ENCODE assay signal across 24 mouse cellular contexts in the genomic region with DNA sequence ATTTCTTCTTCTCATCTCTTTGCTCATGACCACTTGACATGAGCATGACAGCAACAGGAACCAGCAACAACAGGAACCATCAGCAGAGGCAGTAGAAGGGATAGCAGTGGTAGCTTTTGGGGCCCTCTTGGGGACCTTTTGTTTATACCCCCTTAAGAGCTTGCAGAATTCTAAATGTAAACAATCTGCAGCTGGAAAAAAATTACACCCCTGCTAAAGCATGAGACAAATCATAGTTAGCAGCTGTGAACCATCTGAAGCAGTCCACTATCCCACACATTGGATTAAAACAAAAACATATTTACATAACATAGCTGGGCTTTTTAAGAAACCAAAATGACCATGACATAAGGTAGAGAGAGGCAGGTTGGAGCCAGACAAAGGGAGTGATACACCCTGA.
DNase-seq lines count a peak whose midpoint lies in the region; ATAC-seq and TF ChIP-seq lines count a peak whose summit lies in the region.
"Had no signal": no experiment of that assay in that cellular context is flagged by ENCODE, and none has a peak within 500 bp of the region (broad histone marks: within the 10 kb centered on the region; RNA-seq: fewer than 3 reads in every experiment).

No protein-coding gene starts in this region.

- no peak overlapping the region for H3K27ac ChIP-seq in embryonic facial prominence, embryonic 14.5 days (replicated peaks; ENCODE audit: low read depth, low read length)
- H3K27ac ChIP-seq in embryonic facial prominence, embryonic 10.5 days (replicated peaks) = no peak overlapping the region
- no peak overlapping the region for H3K27ac ChIP-seq in lung, embryonic 14.5 days (ENCODE audit: low read depth)
- H3K27ac ChIP-seq in lung, embryonic 16.5 days (ENCODE audit: low read length) = no peak overlapping the region
- H3K27ac ChIP-seq: embryonic facial prominence, embryonic 13.5 days; forebrain, embryonic 13.5 days; forebrain, embryonic 15.5 days had no signal

- no peaks in the 10 kb centered on the region for H3K36me3 ChIP-seq in embryonic facial prominence, embryonic 14.5 days (ENCODE audit: control insufficient read depth, insufficient read depth, low read length)
- no peaks in the 10 kb centered on the region for H3K36me3 ChIP-seq in embryonic facial prominence, embryonic 10.5 days (replicated peaks)
- H3K36me3 ChIP-seq in lung, embryonic 14.5 days (ENCODE audit: insufficient read depth) = no peaks in the 10 kb centered on the region
- no peaks in the 10 kb centered on the region for H3K36me3 ChIP-seq in lung, embryonic 16.5 days (ENCODE audit: control insufficient read depth, insufficient read depth, low read length)
- H3K36me3 ChIP-seq: embryonic facial prominence, embryonic 13.5 days; forebrain, embryonic 15.5 days; G1E had no signal

- H3K9me3 ChIP-seq in embryonic facial prominence, embryonic 14.5 days (ENCODE audit: control insufficient read depth, low read length) = no peaks in the 10 kb centered on the region
- H3K9me3 ChIP-seq in embryonic facial prominence, embryonic 10.5 days = no peaks in the 10 kb centered on the region
- no peaks in the 10 kb centered on the region for H3K9me3 ChIP-seq in lung, embryonic 14.5 days (ENCODE audit: low read depth, low read length)
- no peaks in the 10 kb centered on the region for H3K9me3 ChIP-seq in lung, embryonic 16.5 days (ENCODE audit: control insufficient read depth, low read length)
- H3K9me3 ChIP-seq: embryonic facial prominence, embryonic 13.5 days; forebrain, embryonic 13.5 days; forebrain, embryonic 15.5 days; G1E had no signal

- no peak for TF ChIP-seq CTCF in lung, embryonic 14.5 days (IDR thresholded peaks at IDR 0.05; ENCODE audit: low read depth)

- H3K27me3 ChIP-seq in embryonic facial prominence, embryonic 14.5 days (replicated peaks; ENCODE audit: control insufficient read depth, insufficient read depth, low read length) = no peaks in the 10 kb centered on the region
- H3K27me3 ChIP-seq in embryonic facial prominence, embryonic 10.5 days (replicated peaks; ENCODE audit: low read depth, poor library complexity, severe bottlenecking) = no peaks in the 10 kb centered on the region
- no peaks in the 10 kb centered on the region for H3K27me3 ChIP-seq in lung, embryonic 14.5 days (ENCODE audit: insufficient read depth, low read length)
- no peaks in the 10 kb centered on the region for H3K27me3 ChIP-seq in lung, embryonic 16.5 days (ENCODE audit: control insufficient read depth, insufficient read depth, low read depth, low read length)
- H3K27me3 ChIP-seq: CH12.LX; embryonic facial prominence, embryonic 13.5 days; forebrain, embryonic 13.5 days; forebrain, embryonic 15.5 days had no signal

- no peak overlapping the region for H3K4me3 ChIP-seq in embryonic facial prominence, embryonic 14.5 days (ENCODE audit: low read depth, low read length)
- H3K4me3 ChIP-seq in embryonic facial prominence, embryonic 10.5 days = no peak overlapping the region
- H3K4me3 ChIP-seq in lung, embryonic 14.5 days (ENCODE audit: low read depth, low read length) = no peak overlapping the region
- H3K4me3 ChIP-seq in lung, embryonic 16.5 days (ENCODE audit: low read length) = no peak overlapping the region
- H3K4me3 ChIP-seq: embryonic facial prominence, embryonic 13.5 days; forebrain, embryonic 13.5 days; forebrain, embryonic 15.5 days had no signal

- H3K4me1 ChIP-seq in embryonic facial prominence, embryonic 14.5 days (ENCODE audit: control insufficient read depth, insufficient read depth, low read length) = no peaks in the 10 kb centered on the region
- no peaks in the 10 kb centered on the region for H3K4me1 ChIP-seq in embryonic facial prominence, embryonic 10.5 days
- H3K4me1 ChIP-seq in lung, embryonic 14.5 days (ENCODE audit: insufficient read depth) = no peaks in the 10 kb centered on the region
- H3K4me1 ChIP-seq in lung, embryonic 16.5 days (replicated peaks; ENCODE audit: control insufficient read depth, insufficient read depth, low read length) = no peaks in the 10 kb centered on the region
- H3K4me1 ChIP-seq: forebrain, embryonic 13.5 days; forebrain, embryonic 15.5 days had no signal

- peak; percentile 8 for DNase-seq in embryonic facial prominence, embryonic 14.5 days (ENCODE audit: low spot score)
- no peak for DNase-seq in embryonic facial prominence, embryonic 10.5 days (ENCODE audit: low spot score)
- DNase-seq in lung, embryonic 14.5 days = peak; percentile 84
- DNase-seq in lung, postnatal 4 days = no peak
- no peak for DNase-seq in lung, adult 18-20 months
- DNase-seq: adrenal gland, adult 8-10 months; adrenal gland, postnatal 14 days; adrenal gland, postnatal 36 days; B cell, adult 2 months; cerebellum, adult 11-12 months; cerebellum, adult 2 months; cerebellum, adult 9-10 months; cerebellum, postnatal 10 days; cerebellum, postnatal 25 days; forebrain, postnatal 0 days had no signal

- ATAC-seq in embryonic facial prominence, embryonic 14.5 days (ENCODE audit: low read depth) = no peak
- peak; percentile 89 for ATAC-seq in lung, embryonic 14.5 days (ENCODE audit: insufficient read depth)
- ATAC-seq in lung, embryonic 16.5 days (ENCODE audit: low read depth) = peak; percentile 88
- ATAC-seq: activated CD4-positive, CD25-positive, alpha-beta regulatory T cell, adult 4 months; CD4-positive, CD25-positive, alpha-beta regulatory T cell, adult 4 months; forebrain, embryonic 13.5 days; forebrain, embryonic 15.5 days; forebrain, postnatal 0 days; Patski had no signal

- H3K9ac ChIP-seq in embryonic facial prominence, embryonic 14.5 days (ENCODE audit: low read depth, low read length) = no peak overlapping the region
- H3K9ac ChIP-seq in lung, embryonic 14.5 days = no peak overlapping the region
- no peak overlapping the region for H3K9ac ChIP-seq in lung, embryonic 16.5 days (ENCODE audit: low read length)
- H3K9ac ChIP-seq: embryonic facial prominence, embryonic 13.5 days; forebrain, embryonic 13.5 days; forebrain, embryonic 15.5 days; forebrain, postnatal 0 days had no signal

- no peak overlapping the region for H3K4me2 ChIP-seq in embryonic facial prominence, embryonic 14.5 days (ENCODE audit: low read depth, low read length)
- no peak overlapping the region for H3K4me2 ChIP-seq in lung, embryonic 14.5 days
- H3K4me2 ChIP-seq in lung, embryonic 16.5 days (ENCODE audit: low read depth, low read length) = no peak overlapping the region
- H3K4me2 ChIP-seq: embryonic facial prominence, embryonic 13.5 days; forebrain, embryonic 13.5 days; forebrain, embryonic 15.5 days had no signal

Comparison
In these comparisons a context has a peak if more than half of its experiments do, and no peak if none do; other contexts are left out.
1. DNase-seq: peak in embryonic facial prominence, embryonic 14.5 days (single experiment) and lung, embryonic 14.5 days (single experiment); none in embryonic facial prominence, embryonic 10.5 days (single experiment), lung, postnatal 4 days (0 of 2) and lung, adult 18-20 months (0 of 2).